Mouse (Mus musculus) kidney, postnatal 0 days (tissue): ENCODE measurements around the gene S1pr4. TPM values are rescaled to one million over a fixed set of nuclear protein-coding genes. Genes with fewer than 3 reads are reported as not detected.

Experiments
- ATAC-seq: fragments of 200-750 bp; cut with Nextera tagmentation; replicated peaks from 2 replicates; pipeline ENCODE4 v1.8.0; 2017; ENCODE audit warnings: low read depth, moderate number of reproducible peaks, moderate TSS enrichment, moderate library complexity; ENCODE audit not compliant: low FRiP score
- DNase-seq: peaks from one replicate; pipeline ENCODE4 v3.0.0-alpha.2; 2016; ENCODE audit warnings: low spot score
- H3K27ac ChIP-seq: fragments of 300-500 bp; sonication (generic); 2 replicates; pipeline ENCODE4 v1.5.1; 2014; ENCODE audit warnings: mild to moderate bottlenecking
- H3K27me3 ChIP-seq: fragments of 300-500 bp; sonication (generic); 2 replicates; pipeline ENCODE4 v1.6.1; 2014; ENCODE audit warnings: low read length, mixed read lengths; ENCODE audit not compliant: insufficient read depth
- H3K36me3 ChIP-seq: fragments of 300-500 bp; sonication (generic); 2 replicates; pipeline ENCODE4 v1.6.1; 2014; ENCODE audit warnings: low read length, mixed read lengths; ENCODE audit not compliant: insufficient read depth
- H3K4me1 ChIP-seq: fragments of 300-500 bp; sonication (generic); replicated peaks from 2 replicates; pipeline ENCODE4 v1.6.1; 2014; ENCODE audit warnings: antibody characterized with exemption, low read length, mixed read lengths; ENCODE audit not compliant: insufficient read depth
- H3K4me2 ChIP-seq: fragments of 300-500 bp; sonication (generic); 2 replicates; pipeline ENCODE4 v1.6.1; 2014; ENCODE audit warnings: mild to moderate bottlenecking, low read length, moderate library complexity, mixed read lengths
- H3K4me3 ChIP-seq: fragments of 300-500 bp; sonication (generic); replicated peaks from 2 replicates; pipeline ENCODE4 v1.5.1; 2014; ENCODE audit warnings: low read depth, low read length
- H3K9ac ChIP-seq: fragments of 300-500 bp; sonication (generic); 2 replicates; pipeline ENCODE4 v1.6.1; 2014; ENCODE audit warnings: low read depth, low read length
- H3K9me3 ChIP-seq: fragments of 300-500 bp; sonication (generic); replicated peaks from 2 replicates; pipeline ENCODE4 v1.6.1; 2016; ENCODE audit warnings: low read length, inconsistent platforms, mixed read lengths
- CTCF ChIP-seq: IDR thresholded peaks from 2 replicates; pipeline ENCODE4 v1.5.1; 2016; ENCODE audit warnings: antibody characterized with exemption, low read depth, mild to moderate bottlenecking, moderate library complexity
- WGBS: fragments of 180-500 bp; shearing (Covaris S2); extraction: QIAGEN DNeasy Blood & Tissue Kit; methylation state at CpG from one replicate; pipeline ENCODE4 v1.1.7; 2014; 5-methylcytosine and 5-hydroxymethylcytosine counted together
- polyA plus RNA-seq: library from polyadenylated mRNA; unstranded; fragments of >200 nt; fragmentation: Nextera tagmentation; extraction: Ambion mirVana; gene quantifications from 2 replicates; pipeline ENCODE4 v1.2.1, GENCODE M21; 2015

S1pr4 gene
- polyA plus RNA-seq, 1 experiment from 2014 or later, result 1.7 TPM

GRCm38 (mm10) chr10:81464405-81465264 lies 35.3 kb downstream of the S1pr4 start:
- H3K9me3 ChIP-seq, result no peaks in the 10 kb centered on the region
- H3K4me1 ChIP-seq, result peaks cover 9% of the 10 kb centered on the region
- DNase-seq, result peak; percentile 68
- TF ChIP-seq CTCF, result no peak
- ATAC-seq, result peak; percentile 87
- WGBS, result 4% methylated on average over 33 of the region's 33 CpGs
- no peaks in the 10 kb centered on the region for H3K36me3 ChIP-seq
- peak overlapping the region; percentile 27; the same call in 1 of the 2 replicates for H3K4me3 ChIP-seq
- H3K27ac ChIP-seq, result no peak overlapping the region
- peaks cover 36% of the 10 kb centered on the region for H3K27me3 ChIP-seq
- H3K4me2 ChIP-seq, result peak overlapping the region; percentile 50
- 0 out of 2 replicates have a peak overlapping the region, but pooled peaks have one; percentile 20 for H3K9ac ChIP-seq

- ATAC-seq (no peak), DNase-seq (no peak)
- H3K9me3 ChIP-seq, result no peaks in the 10 kb centered on the region
- no peak overlapping the region for H3K4me2 ChIP-seq
- TF ChIP-seq CTCF, result no peak
- H3K9ac ChIP-seq, result no peak overlapping the region
- no peak overlapping the region for H3K27ac ChIP-seq
- 64% methylated on average over 4 of the region's 4 CpGs for WGBS
- no peaks in the 10 kb centered on the region for H3K36me3 ChIP-seq
- H3K27me3 ChIP-seq, result peaks cover 44% of the 10 kb centered on the region
- no peak overlapping the region for H3K4me3 ChIP-seq
- H3K4me1 ChIP-seq, result peaks cover 9% of the 10 kb centered on the region
Measured at GRCm38 (mm10) chr10:81463531-81463930, 36.4 kb downstream of the S1pr4 start.

GRCm38 (mm10) chr10:81462917-81463316 lies 37.0 kb downstream of the S1pr4 start:
- peaks cover 9% of the 10 kb centered on the region for H3K4me1 ChIP-seq
- H3K36me3 ChIP-seq, result no peaks in the 10 kb centered on the region
- no peak overlapping the region for H3K4me2 ChIP-seq
- no peaks in the 10 kb centered on the region for H3K9me3 ChIP-seq
- H3K27ac ChIP-seq, result no peak overlapping the region
- no peak overlapping the region for H3K4me3 ChIP-seq
- TF ChIP-seq CTCF, result no peak
- peaks cover 49% of the 10 kb centered on the region for H3K27me3 ChIP-seq
- no peak for ATAC-seq
- no peak for DNase-seq
- H3K9ac ChIP-seq, result no peak overlapping the region
- 72% methylated on average over 7 of the region's 7 CpGs for WGBS

- WGBS, result 35% methylated on average over 7 of the region's 7 CpGs
- Histone ChIP-seq H3K27me3 (peaks cover 54% of the 10 kb centered on the region), H3K4me2 (peak overlapping the region; percentile 27; the same call in 1 of the 2 replicates), H3K9ac (no peak overlapping the region), H3K9me3 (no peaks in the 10 kb centered on the region), H3K36me3 (no peaks in the 10 kb centered on the region), H3K27ac (no peak overlapping the region), H3K4me3 (no peak overlapping the region), H3K4me1 (peaks cover 9% of the 10 kb centered on the region)
- DNase-seq, result no peak
- no peak for ATAC-seq
- no peak for TF ChIP-seq CTCF
Measured at GRCm38 (mm10) chr10:81462415-81462804, 37.5 kb downstream of the S1pr4 start.

- Histone ChIP-seq H3K4me2 (peak overlapping the region; percentile 27; the same call in 1 of the 2 replicates), H3K4me3 (no peak overlapping the region), H3K27ac (no peak overlapping the region), H3K36me3 (no peaks in the 10 kb centered on the region), H3K9ac (no peak overlapping the region), H3K4me1 (peaks cover 9% of the 10 kb centered on the region), H3K27me3 (peaks cover 55% of the 10 kb centered on the region), H3K9me3 (no peaks in the 10 kb centered on the region)
- 5% methylated on average over 16 of the region's 16 CpGs for WGBS
- ATAC-seq (no peak), DNase-seq (no peak)
- no peak for TF ChIP-seq CTCF
Measured at GRCm38 (mm10) chr10:81461673-81462414, 38.1 kb downstream of the S1pr4 start.

GRCm38 (mm10) chr10:81460951-81461350 lies 39.0 kb downstream of the S1pr4 start:
- Histone ChIP-seq H3K4me1 (peaks cover 9% of the 10 kb centered on the region), H3K27me3 (peaks cover 55% of the 10 kb centered on the region), H3K9ac (no peak overlapping the region), H3K36me3 (no peaks in the 10 kb centered on the region), H3K4me3 (no peak overlapping the region), H3K9me3 (no peaks in the 10 kb centered on the region), H3K27ac (no peak overlapping the region), H3K4me2 (no peak overlapping the region)
- ATAC-seq (no peak), DNase-seq (no peak)
- 41% methylated on average over 11 of the region's 11 CpGs for WGBS
- TF ChIP-seq CTCF, result no peak
